Mouse (Mus musculus) adipocyte (in vitro differentiated cells): Measurements from ENCODE around the gene Cdh20.
"Not testable (repeated sequence)": the region's sequence is repeated elsewhere in the genome, so short reads cannot be mapped to it uniquely, and the experiment has no call there.

Experiments
- DNase-seq: peaks from one replicate; pipeline ENCODE4 v3.0.0-alpha.2; 2016; ENCODE audit warnings: low spot score

The Cdh20 gene

GRCm38 (mm10) chr1:104916507-104916906, 148.2 kb downstream of the Cdh20 start:
- no peak for DNase-seq

GRCm38 (mm10) chr1:104917307-104917836, 149.0 kb downstream of the Cdh20 start:
- DNase-seq = no peak

- no peak for DNase-seq
These were observed 164.7 kb downstream of the Cdh20 start for GRCm38 (mm10) chr1:104933051-104933450.

- DNase-seq = no peak
These were observed 168.6 kb downstream of the Cdh20 start for GRCm38 (mm10) chr1:104936966-104937365.

GRCm38 (mm10) chr1:104939156-104939555, 170.8 kb downstream of the Cdh20 start:
- no peak for DNase-seq

GRCm38 (mm10) chr1:104944470-104945109, 176.3 kb downstream of the Cdh20 start:
- no peak for DNase-seq

- DNase-seq = no peak
These were observed 176.8 kb downstream of the Cdh20 start for GRCm38 (mm10) chr1:104945110-104945489.

GRCm38 (mm10) chr1:104949640-104950039, 181.3 kb downstream of the Cdh20 start:
- DNase-seq = not testable (repeated sequence)

GRCm38 (mm10) chr1:104957046-104957445, 188.7 kb downstream of the Cdh20 start:
- no peak for DNase-seq

GRCm38 (mm10) chr1:104961670-104962069, 193.3 kb downstream of the Cdh20 start:
- no peak for DNase-seq

- DNase-seq = no peak
These were observed 193.9 kb downstream of the Cdh20 start for GRCm38 (mm10) chr1:104962257-104962656.

- DNase-seq = no peak
These were observed 210.7 kb downstream of the Cdh20 start for GRCm38 (mm10) chr1:104979068-104979467.

GRCm38 (mm10) chr1:104980273-104980672, 211.9 kb downstream of the Cdh20 start:
- no peak for DNase-seq

- peak; percentile 75 for DNase-seq
These were observed 218.1 kb downstream of the Cdh20 start for GRCm38 (mm10) chr1:104986222-104986973.

GRCm38 (mm10) chr1:104987526-104987925, 219.2 kb downstream of the Cdh20 start:
- no peak for DNase-seq

GRCm38 (mm10) chr1:104992441-104992840, 224.1 kb downstream of the Cdh20 start:
- DNase-seq = no peak

GRCm38 (mm10) chr1:104993905-104994611, 225.7 kb downstream of the Cdh20 start:
- DNase-seq = no peak

GRCm38 (mm10) chr1:104994612-104994986, 226.3 kb downstream of the Cdh20 start:
- DNase-seq = no peak

GRCm38 (mm10) chr1:104997814-104998213, 229.5 kb downstream of the Cdh20 start:
- DNase-seq = no peak

- no peak for DNase-seq
These were observed 233.8 kb downstream of the Cdh20 start for GRCm38 (mm10) chr1:105002179-105002578.

GRCm38 (mm10) chr1:105003786-105004185, 235.5 kb downstream of the Cdh20 start:
- no peak for DNase-seq

- DNase-seq = no peak
These were observed 244.3 kb downstream of the Cdh20 start for GRCm38 (mm10) chr1:105012616-105013015.

GRCm38 (mm10) chr1:105013291-105013690, 245.0 kb downstream of the Cdh20 start:
- no peak for DNase-seq
